Mouse (Mus musculus): ENCODE results near the gene Ccdc80. TPM values are rescaled to one million over a fixed set of nuclear protein-coding genes. Genes with fewer than 3 reads are reported as not detected.
A peak's percentile ranks its signal among the peaks of the same experiment; 100 is the strongest.

Ccdc80 gene
- total RNA-seq, 2 experiments from 2014 or later: 6.5 to 9.8 TPM

DNA sequence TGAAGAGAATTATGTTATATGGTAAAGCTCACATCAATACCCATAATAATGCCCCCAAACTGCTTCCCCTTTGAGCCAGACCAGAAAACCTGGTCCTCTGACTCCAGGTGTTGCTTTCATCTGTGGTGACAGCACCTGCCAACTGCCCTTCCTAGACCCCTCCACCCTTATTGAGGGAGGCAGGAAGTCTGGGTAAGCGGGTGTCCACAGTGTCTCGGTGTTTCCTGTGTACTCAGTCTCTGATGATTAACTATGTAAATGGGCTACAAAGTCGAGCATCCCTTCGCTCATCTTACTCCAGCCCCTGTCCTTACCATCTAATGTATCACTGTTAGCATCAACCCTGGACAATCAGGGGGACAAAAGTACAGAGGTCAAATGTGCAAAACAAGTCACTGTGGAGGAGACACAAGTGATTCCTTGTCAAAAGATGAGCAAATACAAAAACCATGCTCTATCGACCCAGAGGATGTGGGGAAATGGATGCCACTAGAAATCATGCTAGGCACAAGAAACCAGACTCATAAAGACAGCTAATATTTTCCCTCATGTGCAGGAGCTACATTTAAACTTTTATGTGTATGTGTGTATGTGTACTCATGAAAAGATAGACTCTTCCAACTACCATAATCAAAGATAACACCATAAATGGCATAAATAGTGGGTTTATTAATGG lies 15.1 kb downstream of the Ccdc80 start:
- no peak for DNase-seq (ENCODE audit: low spot score in 2 of 2)

DNA sequence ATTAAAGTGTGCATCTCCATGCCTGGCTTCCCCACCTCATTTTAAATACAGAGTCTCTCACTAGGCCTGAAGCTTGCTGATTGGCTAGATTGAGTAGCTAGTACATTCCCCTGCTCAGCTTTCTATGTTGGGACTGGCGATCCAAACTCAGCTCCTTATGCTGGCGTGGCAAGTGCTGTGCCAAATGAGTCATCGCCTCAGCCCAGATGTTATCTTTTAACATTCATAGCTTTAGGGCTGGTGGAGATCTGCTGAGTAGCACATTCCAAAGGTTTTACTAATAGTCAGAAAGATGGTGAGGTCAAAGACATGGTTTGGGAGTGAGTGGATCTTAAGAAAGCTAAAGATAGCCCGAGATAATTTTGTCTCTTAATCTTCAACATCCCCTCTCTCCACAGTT lies 17.3 kb downstream of the Ccdc80 start:
- no peak for DNase-seq (ENCODE audit: low spot score in 2 of 2)

DNA sequence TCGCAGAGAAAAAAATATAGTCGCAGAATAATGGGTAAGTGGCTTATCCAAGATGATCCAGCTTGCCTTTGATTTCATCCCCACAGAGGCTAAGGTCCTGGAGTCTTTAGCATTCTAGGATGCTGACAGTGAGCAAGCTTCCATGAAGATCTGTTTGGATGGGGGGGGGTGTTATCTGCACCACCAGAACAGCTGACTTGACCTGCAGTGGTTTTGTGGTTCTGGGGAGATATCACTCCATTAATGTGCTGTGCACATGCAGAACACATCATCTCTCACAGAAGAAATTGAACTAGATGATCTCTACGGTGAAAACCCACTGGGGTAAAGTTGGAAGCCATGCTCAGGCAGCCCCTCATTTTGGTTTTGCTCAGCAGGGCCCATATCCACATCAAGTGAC lies 24.0 kb downstream of the Ccdc80 start:
- no peak for DNase-seq (ENCODE audit: low spot score in 2 of 2)

DNA sequence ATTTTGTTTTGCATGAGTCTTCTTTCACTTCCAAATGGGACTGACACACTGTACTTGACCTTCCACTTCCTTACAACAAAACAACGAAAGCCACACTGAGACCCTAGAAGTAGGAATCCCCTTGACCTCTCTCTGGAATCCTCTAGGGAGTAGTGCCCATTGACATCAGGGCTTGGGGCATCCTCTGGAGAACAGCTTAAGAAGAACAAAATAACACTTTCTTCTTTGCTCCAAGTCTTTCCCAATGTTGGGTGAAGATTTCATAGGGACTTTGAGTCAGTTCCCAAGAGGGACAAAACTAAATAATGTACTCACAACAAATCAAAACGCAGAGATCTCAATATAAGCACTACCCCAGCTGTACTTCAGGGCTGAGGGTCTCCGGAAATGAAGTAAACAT lies 25.6 kb downstream of the Ccdc80 start:
- no peak for DNase-seq (ENCODE audit: low spot score in 2 of 2)

DNA sequence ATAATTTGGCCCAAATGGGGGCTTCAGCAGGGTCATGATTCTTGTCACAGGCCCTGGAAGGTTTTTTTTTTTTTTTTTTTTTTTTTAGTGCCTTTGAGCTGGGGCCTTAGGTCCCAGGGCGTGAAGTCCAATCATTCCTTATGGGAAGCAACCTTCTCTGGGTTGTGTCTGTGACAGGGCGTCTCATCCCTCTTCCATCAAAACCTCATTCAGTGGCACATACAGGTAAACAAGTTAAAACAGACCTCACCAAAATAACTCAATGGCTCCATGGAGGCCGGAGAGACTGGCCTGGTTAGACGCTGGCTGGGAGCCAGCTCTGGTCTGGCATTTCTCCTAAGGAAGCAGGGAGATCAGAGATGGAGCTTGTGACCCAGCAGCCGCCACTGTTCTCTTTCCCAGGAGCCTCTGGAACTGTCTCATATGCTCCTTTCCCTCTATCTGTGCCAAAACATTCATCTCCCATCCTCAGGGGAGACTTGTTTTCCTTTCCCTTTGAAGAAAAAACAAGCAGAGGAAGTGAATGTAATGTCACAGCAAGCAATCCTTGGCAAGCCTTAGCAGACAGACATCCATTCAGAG lies 27.7 kb downstream of the Ccdc80 start:
- DNase-seq (ENCODE audit: low spot score in 2 of 2): peak; percentile 40 to 56

DNA sequence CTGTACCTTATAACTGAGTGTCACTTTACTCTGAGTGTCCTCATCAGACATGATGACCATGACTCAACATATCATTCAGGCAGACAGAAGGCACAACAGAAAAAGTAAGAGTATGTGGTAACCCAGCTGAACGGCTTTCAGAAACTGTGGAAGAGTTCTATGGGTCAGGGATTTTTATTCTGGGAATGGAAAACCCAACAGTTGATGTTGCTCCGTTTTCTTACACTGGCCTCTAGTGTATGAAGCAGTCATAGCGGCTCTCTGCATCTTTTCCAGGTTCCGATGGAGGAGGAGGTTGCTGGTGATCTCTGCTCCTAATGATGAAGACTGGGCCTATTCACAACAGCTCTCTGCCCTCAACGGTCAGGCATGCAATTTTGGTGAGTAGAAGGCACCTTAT lies 29.4 kb downstream of the Ccdc80 start:
- DNase-seq (ENCODE audit: low spot score in 2 of 2): peak in 1 of 2 experiments; percentile 42

DNA sequence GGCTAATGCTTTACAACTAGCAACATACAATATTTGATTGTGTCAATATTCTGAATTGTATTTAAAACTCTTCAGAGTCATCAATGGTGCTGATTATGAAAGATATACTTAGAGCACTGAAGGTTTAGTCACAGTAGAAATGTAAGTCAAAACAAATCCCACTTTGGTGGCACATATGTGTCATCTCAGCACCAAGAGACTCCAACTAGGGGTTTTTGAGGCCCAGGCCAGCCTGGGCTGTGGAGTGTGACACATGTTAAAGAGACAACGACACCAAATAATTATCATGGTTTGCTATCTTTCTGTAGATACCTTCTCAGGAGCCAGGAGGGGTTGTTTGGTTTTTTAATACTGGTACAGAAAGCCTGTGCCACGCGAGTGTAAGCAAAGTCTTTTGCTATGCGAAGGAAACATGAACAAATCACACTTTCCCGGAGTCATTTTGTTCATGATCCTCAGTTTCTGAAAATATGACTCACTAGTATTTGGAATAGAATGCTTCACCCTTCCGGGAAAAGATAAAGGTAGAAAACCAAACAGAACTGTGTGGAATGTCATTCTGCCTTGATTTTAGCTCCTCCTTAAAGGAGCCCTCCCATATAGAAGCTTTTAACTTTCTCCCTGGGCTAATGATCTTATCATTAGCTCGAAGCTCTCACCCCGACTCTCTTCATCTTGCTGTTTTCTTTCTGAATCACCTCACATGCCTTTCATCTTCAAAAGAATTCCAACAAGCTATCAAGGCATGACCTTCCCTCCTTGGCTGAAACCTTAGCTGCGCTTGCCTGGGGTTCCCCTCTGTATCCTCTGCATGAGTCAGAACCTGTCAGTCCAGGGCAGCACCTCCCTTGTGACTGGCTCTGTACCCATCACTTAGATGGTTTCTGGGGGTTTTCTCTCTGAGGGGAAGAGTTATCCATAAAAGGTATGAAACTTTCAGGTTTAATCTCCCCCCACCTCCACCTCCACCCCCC lies 31.3 kb downstream of the Ccdc80 start:
- DNase-seq (ENCODE audit: low spot score in 2 of 2): no peak

DNA sequence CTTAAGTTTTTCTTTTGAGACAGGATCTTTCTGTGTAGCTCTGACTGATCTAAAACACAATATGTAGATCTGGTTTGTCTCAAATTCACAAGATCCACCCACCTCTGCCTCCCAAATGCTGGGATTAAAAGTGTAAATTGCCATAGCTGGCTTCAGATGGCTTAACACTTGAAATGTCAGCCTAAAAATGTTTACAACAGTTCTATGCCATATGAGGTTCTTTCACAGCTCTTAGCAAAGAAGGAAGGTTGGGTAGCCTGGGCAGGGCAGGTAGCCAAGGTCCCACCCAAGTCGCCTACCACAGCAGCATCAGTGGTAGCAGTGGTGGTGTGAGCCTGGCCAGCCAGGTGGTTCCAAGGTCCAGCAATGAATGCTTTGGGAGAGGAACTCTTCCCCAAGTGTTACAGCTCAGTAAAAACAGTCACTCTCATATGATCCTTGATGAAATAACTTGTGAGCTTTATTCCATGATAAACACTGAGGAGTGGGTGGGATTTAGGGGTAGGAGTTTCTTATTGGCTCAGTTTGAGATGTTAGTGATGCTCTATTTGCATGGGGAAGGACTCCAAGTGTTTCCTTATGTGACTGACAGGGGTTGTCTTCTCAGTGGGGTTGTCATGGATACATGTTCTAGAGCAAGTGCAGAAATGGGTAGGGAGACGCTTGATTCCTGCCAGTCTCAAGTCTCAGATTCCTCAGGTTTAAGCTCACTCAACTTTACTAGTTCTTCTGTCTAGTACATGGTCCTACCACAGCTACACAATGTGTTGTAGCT lies 34.9 kb downstream of the Ccdc80 start:
- DNase-seq (ENCODE audit: low spot score in 2 of 2): peak; percentile 19 to 27

DNA sequence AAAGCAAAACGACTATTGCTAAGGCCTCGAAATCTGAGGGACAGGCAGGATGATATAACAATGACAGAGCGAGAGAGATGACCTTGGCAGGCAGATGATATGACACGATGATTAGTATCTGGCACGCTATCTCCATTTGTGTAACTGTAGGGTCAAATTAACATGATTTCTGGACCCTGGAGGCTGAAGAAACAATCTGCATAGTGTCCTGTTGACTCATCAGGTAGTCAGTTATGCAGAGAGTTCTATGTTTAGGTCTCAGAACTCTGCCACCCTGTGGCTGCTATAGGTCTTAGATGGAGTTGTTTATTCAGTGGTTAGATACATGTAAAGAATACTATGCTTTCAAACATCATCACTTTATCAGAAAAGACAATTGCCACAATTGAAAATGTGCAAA lies 48.5 kb downstream of the Ccdc80 start:
- no peak for DNase-seq (ENCODE audit: low spot score in 2 of 2)

DNA sequence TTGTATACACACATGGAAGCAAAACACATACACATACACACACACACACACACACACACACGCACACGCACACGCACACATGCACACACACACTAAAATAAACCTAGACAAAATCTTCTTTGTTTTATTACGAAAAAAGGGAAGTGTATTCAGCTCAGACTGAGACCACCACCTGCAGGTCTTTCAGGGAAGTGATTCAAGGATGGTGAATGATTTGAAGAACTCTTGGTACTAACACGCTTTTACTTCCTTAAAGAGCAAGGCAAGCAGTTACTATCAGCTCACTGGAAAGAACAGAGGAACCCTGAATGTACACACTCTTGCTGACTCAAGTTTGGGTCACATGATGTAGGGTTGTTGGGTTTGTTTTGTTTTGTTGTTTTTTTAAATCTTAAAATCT lies 49.4 kb downstream of the Ccdc80 start:
- DNase-seq (ENCODE audit: low spot score in 2 of 2): no peak

DNA sequence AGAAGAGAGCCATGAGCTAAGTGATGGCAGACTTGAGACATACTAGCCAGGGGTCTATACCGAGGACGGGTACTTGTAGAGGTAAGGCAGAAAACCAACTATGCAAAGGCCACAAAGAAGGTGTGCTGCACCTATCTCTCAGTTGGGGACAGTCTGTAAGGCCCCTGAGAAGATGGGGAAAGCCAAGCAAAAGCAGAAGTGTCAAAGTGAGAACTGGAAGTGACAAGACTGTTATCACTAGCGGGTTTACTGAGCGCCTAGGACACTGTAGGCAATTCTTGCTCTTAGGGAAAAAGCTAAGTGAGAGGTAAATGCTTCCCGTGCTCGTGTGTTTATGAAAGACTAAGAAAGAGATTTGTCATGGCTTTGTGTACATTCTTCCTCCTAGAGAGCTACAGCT lies 51.9 kb downstream of the Ccdc80 start:
- no peak for DNase-seq (ENCODE audit: low spot score in 2 of 2)

DNA sequence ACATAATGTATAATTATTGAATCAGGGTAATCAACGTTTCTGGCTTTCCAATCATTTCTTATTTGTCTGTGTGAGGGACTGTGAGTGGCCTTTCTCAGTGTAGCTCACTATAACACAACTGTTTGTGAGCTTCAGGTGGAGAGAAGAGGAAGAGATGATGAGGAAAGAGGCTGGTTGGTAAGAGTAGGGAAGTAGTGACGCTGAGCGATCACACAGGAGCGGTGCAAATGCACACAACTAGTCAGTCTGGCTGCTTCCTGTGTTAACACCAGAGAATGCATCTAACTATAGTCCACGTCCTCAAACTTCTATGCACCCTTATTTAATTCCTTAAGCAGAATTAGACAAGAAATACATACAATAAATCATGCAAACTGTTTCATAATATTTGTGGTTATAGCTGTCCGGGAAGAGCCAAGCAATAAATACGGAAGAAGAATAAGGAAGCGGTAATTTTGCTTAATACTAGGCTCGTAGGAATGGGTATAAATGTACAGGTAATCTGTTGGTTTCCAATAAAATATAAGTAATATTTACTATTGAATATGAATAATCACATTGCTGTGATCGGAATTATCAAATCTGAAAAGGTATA lies 55.4 kb downstream of the Ccdc80 start:
- DNase-seq (ENCODE audit: low spot score in 2 of 2): no peak

DNA sequence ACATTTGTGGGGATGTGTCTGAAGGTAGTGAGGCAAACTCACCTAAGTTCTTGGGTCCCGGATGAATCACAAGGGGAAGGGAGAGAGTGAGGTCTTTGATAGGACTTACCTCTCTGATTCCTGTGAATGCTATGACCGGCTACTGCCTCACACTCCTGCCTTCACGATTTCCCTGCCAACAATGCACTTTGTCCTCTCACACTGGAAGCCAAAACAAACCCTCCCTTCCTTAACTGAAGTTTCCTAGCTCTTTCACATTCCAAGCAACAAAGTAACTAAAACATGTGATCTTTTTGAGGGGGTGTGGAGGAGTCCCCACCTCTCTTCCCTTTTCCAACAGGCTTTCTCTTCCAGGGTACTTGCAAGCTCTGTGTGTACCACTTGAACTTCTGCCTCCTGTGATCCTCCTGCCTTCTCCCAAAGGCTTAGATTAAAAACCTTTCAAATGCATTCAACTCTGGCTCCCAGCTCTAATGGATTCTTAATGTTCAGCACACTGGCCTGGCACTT lies 61.6 kb downstream of the Ccdc80 start:
- no peak for DNase-seq (ENCODE audit: low spot score in 2 of 2)

DNA sequence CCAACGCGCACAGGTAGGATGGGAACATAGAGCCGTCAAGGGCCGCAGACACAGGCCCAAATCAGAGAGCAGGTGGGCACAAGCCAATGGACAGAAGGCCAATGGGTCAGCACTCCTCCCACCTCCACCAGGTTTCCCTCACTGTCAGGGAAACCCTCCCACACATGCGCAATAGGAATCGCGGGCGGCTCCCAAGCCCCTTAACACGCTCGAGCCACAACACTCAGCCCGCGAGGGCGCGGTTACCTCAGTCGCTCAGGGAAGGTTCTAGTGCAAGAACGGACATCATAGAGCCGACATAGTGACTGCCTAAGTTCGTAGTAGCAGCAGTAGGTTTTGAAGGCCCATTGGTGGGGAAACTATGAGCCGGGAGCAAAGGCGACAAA lies 64.9 kb downstream of the Ccdc80 start:
- DNase-seq (ENCODE audit: low spot score in 2 of 2): peak; percentile 67 to 68

DNA sequence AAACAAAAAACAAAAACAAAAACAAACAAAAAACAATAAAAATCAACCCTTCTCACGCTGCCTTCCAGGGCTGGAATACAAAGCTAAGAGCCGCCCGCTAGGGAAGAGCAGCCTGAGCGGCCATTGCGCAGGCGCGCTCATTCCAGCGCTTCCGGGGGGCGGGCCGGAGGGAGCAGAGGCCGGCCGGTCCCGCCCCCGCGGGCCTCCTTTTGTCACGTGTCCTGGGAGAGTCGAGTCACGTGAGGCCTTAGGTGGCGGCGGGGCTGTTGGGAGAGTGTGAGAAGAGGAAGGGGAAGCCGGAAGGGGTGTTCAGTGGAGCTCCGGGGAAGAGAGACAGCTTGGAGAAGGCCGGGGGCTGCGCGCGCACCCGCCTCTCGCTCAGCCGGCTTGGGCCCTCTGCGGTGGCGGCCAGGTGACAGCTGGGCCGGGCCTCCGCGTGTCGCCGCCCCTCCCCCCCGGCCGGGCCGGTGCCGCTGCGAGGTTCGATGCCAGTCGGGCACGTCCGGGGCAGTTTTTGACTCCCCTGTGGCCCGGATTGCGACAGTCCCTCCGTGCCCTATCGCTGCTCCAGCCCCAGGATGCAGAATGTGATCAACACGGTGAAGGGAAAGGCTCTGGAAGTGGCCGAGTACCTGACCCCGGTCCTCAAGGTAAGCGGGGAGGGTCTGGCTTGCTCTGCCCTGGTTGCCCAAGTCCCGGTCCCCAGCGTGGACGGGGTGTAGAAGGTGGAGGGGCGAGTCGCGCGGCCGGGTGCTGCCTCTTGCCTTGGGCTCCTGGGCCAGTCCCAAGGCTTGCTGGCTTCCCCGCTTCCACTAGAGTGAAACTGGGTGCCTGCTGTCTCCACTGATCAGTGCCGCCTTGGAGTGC lies 65.6 kb downstream of the Ccdc80 start, which contains the start of the genes Slc35a5 and Atg3:
Slc35a5 (minus strand) TSS at position 185 of the 867 bp plus-strand sequence.
Atg3 (plus strand) TSS at position 264 of the 867 bp plus-strand sequence.
- peak; percentile 90 to 98 for DNase-seq (ENCODE audit: low spot score in 2 of 2)

DNA sequence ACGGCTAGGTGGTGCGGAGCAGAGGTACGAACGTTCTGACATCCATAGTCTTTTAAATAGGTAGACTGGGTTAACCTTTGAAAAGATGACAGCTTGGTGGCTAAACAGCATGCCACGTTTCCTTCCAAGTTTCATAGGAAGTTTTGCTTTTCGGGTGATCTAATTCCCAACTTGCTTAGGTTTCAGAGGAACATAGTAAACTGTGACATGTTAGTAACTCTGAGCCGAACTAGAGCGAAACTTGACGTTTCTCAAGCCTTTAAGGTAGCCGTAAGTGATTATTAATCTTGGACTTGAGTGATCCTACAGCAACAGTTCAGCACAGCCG lies 66.2 kb downstream of the Ccdc80 start:
- no peak for DNase-seq (ENCODE audit: low spot score in 2 of 2)

Measured in layer of hippocampus, postnatal 14 days (tissue).